Mouse (Mus musculus) G1E (cell line): ENCODE measurements around the gene Gsn. TPM values are rescaled to one million over a fixed set of nuclear protein-coding genes. Genes with fewer than 3 reads are reported as not detected.

Source experiments
- ATAC-seq: 2 replicates; pipeline ENCODE4 v1.8.0; 2016; ENCODE audit warnings: mild to moderate bottlenecking; ENCODE audit not compliant: insufficient number of reproducible peaks, poor library complexity, low FRiP score, severe bottlenecking; ENCODE audit errors: extremely low read depth
- DNase-seq: peaks from one replicate; pipeline ENCODE4 v3.0.0; 2012; ENCODE audit warnings: low spot score
- H3K27me3 ChIP-seq: 2 replicates; pipeline ENCODE4 v1.6.1; 2012; ENCODE audit warnings: mild to moderate bottlenecking, low read length, inconsistent platforms; ENCODE audit not compliant: insufficient read depth
- H3K36me3 ChIP-seq: replicated peaks from 2 replicates; pipeline ENCODE3; 2012; ENCODE audit warnings: mild to moderate bottlenecking, inconsistent platforms
- H3K4me1 ChIP-seq: 2 replicates; pipeline ENCODE4 v1.6.1; 2012; ENCODE audit warnings: low read depth, low read length, inconsistent platforms, mixed read lengths; ENCODE audit not compliant: insufficient read depth
- H3K4me3 ChIP-seq: 2 replicates; pipeline ENCODE4 v1.5.1; 2012; ENCODE audit warnings: low read depth, mild to moderate bottlenecking, inconsistent platforms, low read length, moderate library complexity, mixed read lengths
- H3K9me3 ChIP-seq: replicated peaks from 2 replicates; pipeline ENCODE4 v1.6.1; 2012; ENCODE audit warnings: inconsistent platforms
- CTCF ChIP-seq: IDR thresholded peaks from 2 replicates; pipeline ENCODE4 v1.5.1; 2012; ENCODE audit warnings: low read depth, low read length, inconsistent platforms, mixed read lengths
- GATA1 ChIP-seq: IDR thresholded peaks from 2 replicates; pipeline ENCODE4 v1.6.1; 2012; ENCODE audit warnings: borderline replicate concordance, low read length, inconsistent platforms, mixed read lengths
- GATA2 ChIP-seq: IDR thresholded peaks from 2 replicates; pipeline ENCODE4 v1.6.1; 2012; ENCODE audit warnings: low read depth, low read length, inconsistent platforms, borderline replicate concordance
- POLR2AphosphoS5 ChIP-seq: IDR thresholded peaks from 2 replicates; pipeline ENCODE4 v1.6.1; 2012; ENCODE audit warnings: low read depth, low read length, inconsistent platforms; ENCODE audit not compliant: insufficient replicate concordance
- TAL1 ChIP-seq: conservative IDR thresholded peaks from 2 replicates; pipeline ENCODE4 v1.6.1; 2012; ENCODE audit warnings: low read depth, low read length, inconsistent platforms, mixed read lengths
- polyA plus RNA-seq: library from polyadenylated mRNA; stranded (reverse); fragments of >175 nt; gene quantifications from 2 replicates; pipeline ENCODE4 v1.2.3, GENCODE M21; 2012
- total RNA-seq, 2 experiments: library from RNA; stranded (forward) in 1 of 2; stranded (reverse) in 1 of 2; fragments of 200-1000 nt in 1 of 2; fragments of >200 nt in 1 of 2; fragmentation: Nextera tagmentation in 1 of 2; gene quantifications; 2 replicates each; pipeline ENCODE4 v1.2.3; 2014 to 2017

Gsn gene
- total and polyA plus RNA-seq, 3 experiments, result 11.1 to 22.3 (median 18.3) TPM

DNA sequence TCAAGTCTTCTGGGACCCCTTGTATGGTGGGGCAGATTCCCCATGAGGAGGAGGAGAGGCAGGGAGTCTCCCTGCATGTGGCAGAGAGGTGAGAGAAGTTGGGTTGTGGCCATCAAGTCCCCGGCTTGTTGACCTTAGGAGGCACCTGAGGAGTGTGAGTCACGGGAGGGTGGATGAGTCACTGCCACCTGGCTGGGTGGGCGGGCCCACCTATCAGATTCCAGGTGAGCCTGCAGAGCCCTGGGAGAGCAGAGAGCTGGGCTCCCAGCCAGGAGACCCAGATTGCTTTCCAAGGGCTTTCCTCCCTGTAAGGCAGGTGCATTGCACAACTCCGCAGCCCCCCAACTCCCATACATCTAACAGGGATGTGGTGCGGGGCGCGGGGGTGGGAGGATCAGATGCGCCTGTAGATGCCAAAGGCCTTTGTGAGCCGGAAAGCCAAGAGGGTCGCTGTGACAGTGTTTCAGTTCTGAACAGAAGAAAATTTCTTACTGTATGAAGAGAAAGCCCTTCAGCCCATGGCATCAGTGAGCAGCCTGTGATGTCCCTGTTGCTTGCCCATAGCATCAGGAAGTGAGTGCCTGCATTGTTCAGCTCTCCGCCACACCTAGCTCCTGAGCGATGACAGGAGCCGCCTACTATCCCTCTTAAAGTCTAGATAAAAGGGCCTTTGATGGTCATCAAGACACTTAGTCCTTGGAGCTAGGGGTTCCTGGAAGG, 11.1 kb downstream of the Gsn start:
- DNase-seq (no peak), ATAC-seq (no peak)
- H3K27me3 ChIP-seq, result peaks cover 17% of the 10 kb centered on the region
- peaks cover 77% of the 10 kb centered on the region for H3K4me1 ChIP-seq
- no peak overlapping the region for H3K4me3 ChIP-seq
- no peaks in the 10 kb centered on the region for H3K36me3 ChIP-seq
- H3K9me3 ChIP-seq, result no peaks in the 10 kb centered on the region
- no peak for TF ChIP-seq GATA1

DNA sequence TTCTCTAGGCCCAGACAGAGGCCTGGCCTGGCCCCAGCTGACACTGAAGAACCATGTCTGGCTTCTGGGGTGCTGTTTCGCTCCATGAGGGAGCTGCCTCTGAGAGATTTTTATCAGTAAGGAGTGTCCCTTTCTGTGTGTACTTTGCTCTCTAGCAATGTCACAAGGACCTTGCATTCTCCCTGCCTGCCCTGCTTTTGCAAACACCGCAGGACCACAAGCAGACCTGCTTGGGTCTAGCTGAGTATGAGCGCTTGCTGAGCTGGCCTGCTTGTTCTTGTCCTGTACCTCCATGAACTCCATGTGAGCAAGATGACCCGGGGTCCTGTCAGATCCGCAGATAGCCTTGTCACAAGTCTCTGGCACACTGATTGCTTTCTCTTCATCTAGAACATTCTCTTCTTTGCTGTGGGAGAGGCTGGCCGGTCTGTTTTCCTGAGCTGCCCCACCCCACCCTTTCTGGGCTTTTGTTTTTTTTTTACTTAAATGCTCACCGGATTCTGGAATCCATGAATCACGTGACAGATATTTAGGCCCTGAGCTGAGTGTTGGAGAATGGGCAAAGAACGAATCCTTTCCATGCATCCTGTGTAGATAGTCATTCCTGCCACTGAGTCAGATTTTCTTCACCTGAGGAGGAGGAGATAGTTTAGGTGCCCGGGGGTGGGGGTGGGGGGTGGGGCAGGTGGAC, 11.8 kb downstream of the Gsn start:
- peaks cover 80% of the 10 kb centered on the region for H3K4me1 ChIP-seq
- no peak overlapping the region for H3K4me3 ChIP-seq
- peaks cover 17% of the 10 kb centered on the region for H3K27me3 ChIP-seq
- no peak for DNase-seq
- TF ChIP-seq POLR2AphosphoS5 (no peak), TAL1 (no peak), GATA1 (no peak), GATA2 (no peak), CTCF (no peak)
- no peaks in the 10 kb centered on the region for H3K36me3 ChIP-seq
- H3K9me3 ChIP-seq, result no peaks in the 10 kb centered on the region
- no peak for ATAC-seq

DNA sequence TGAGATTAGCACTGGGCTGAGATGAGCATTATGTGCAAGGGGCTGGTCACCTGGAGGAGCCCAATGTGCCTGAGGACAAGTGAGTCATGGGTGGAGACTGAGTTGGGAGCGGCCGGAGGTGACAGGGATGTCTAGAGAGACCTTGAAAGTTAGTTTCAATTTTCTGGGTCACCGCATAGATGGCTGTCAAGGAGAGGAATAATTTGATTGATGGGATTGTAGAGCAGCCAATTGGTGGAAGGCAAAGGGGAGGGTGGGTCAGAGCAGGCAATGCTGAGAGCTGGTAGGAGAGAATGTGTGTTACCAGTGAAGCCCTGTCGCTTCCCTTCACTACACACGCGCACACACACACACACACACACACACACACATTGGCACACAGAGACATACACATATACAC, 13.0 kb downstream of the Gsn start:
- Histone ChIP-seq H3K9me3 (no peaks in the 10 kb centered on the region), H3K4me3 (no peak overlapping the region), H3K4me1 (peaks cover 75% of the 10 kb centered on the region), H3K27me3 (peaks cover 22% of the 10 kb centered on the region), H3K36me3 (no peaks in the 10 kb centered on the region)
- no peak for TF ChIP-seq GATA1
- TF ChIP-seq POLR2AphosphoS5, result no peak
- no peak for TF ChIP-seq GATA2
- TF ChIP-seq CTCF, result no peak
- no peak for TF ChIP-seq TAL1
- DNase-seq (no peak), ATAC-seq (no peak)

DNA sequence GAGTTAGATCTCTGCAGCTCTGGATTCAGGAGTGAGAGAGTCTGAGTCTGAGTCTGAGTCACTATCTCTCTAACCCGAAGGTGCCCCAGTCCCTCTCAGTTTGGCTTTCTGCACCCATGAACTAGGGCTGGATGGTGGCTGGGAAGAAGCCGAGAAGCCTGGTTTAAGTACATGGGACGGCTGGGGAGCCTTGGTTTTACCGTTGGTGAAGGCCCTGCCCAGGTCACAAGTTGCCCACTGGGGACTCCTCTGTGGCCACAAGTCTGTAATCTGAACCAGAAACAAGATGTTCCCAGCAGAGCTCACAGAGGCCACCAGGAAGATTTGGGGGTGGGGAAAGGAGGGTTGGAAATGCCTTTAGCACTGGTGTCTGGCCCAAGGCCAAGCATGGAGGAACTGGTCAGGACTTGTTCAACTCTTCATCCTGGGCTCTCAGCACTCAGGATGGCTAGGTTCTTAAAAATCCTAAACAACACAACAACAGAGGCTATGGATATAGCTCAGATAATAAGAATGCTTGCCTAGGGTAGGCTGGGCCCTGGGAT, 13.6 kb downstream of the Gsn start:
- no peak for DNase-seq
- no peak for ATAC-seq
- H3K4me3 ChIP-seq, result no peak overlapping the region
- no peaks in the 10 kb centered on the region for H3K36me3 ChIP-seq
- no peaks in the 10 kb centered on the region for H3K9me3 ChIP-seq
- H3K4me1 ChIP-seq, result peaks cover 68% of the 10 kb centered on the region
- no peak for TF ChIP-seq TAL1
- no peak for TF ChIP-seq GATA2
- TF ChIP-seq CTCF, result no peak
- TF ChIP-seq GATA1, result no peak
- no peak for TF ChIP-seq POLR2AphosphoS5
- H3K27me3 ChIP-seq, result peaks cover 25% of the 10 kb centered on the region

DNA sequence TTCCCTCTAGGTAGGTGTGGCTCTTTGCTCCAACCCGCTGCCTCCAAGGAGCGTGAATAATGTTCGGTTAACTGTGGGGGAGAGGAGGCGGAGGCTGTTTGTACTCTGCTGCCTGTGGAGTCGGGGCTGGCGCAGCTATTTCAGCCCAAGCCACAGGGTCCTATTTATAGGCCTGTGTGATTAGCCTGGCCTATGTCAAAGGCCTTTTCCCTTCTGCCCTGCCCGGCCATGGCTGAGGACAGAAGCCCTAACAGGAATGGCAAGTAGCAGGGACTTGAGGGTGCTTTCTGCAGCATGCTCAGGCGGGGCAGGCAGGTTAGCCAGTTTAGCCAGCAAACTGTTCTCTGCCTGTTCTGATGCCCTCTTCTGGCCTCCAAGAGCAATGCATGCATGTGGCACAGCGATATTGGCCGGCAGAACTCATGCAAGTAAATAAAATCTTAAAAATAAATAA, 14.4 kb downstream of the Gsn start:
- TF ChIP-seq GATA2 (no peak), CTCF (peak; percentile 72)

DNA sequence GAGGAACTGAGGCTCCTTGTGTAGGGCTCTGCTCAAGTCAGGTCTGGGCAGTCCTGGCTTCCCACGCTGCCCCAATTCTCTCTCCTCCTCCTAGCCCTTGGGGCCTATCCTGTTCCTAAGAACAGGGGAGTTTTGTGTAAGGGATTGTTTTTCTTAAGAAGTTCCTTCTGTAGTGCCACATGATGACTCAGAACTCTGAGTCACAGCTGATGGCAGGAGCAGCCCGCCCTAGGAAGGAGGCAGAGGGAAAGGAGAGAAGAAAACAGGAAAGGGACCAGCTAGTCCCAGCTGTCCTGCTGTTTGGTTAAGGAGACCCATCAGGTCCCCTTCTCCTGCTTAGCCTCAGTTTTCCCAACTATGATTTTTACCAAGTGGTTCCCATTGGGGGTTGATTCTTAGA, 15.6 kb downstream of the Gsn start:
- H3K4me3 ChIP-seq, result no peak overlapping the region
- ATAC-seq (no peak), DNase-seq (no peak)
- H3K36me3 ChIP-seq, result no peaks in the 10 kb centered on the region
- TF ChIP-seq GATA1, result no peak
- no peak for TF ChIP-seq TAL1
- TF ChIP-seq CTCF, result no peak
- TF ChIP-seq GATA2, result no peak
- TF ChIP-seq POLR2AphosphoS5, result no peak
- no peaks in the 10 kb centered on the region for H3K9me3 ChIP-seq
- peaks cover 23% of the 10 kb centered on the region for H3K27me3 ChIP-seq
- H3K4me1 ChIP-seq, result peaks cover 50% of the 10 kb centered on the region

More for the DNA sequence above, 14.4 kb downstream of the Gsn start:
- Histone ChIP-seq H3K36me3 (no peaks in the 10 kb centered on the region), H3K27me3 (peaks cover 30% of the 10 kb centered on the region), H3K4me3 (peak overlapping the region; percentile 34; the same call in 1 of the 2 replicates), H3K4me1 (peaks cover 60% of the 10 kb centered on the region), H3K9me3 (no peaks in the 10 kb centered on the region)
- peak; percentile 74 for ATAC-seq
- peak; percentile 47 for DNase-seq
